Mouse (Mus musculus): ENCODE results near the gene Tmem62.
"Not testable (repeated sequence)": the region's sequence is repeated elsewhere in the genome, so short reads cannot be mapped to it uniquely, and the experiment has no call there.

Gene Tmem62

DNA sequence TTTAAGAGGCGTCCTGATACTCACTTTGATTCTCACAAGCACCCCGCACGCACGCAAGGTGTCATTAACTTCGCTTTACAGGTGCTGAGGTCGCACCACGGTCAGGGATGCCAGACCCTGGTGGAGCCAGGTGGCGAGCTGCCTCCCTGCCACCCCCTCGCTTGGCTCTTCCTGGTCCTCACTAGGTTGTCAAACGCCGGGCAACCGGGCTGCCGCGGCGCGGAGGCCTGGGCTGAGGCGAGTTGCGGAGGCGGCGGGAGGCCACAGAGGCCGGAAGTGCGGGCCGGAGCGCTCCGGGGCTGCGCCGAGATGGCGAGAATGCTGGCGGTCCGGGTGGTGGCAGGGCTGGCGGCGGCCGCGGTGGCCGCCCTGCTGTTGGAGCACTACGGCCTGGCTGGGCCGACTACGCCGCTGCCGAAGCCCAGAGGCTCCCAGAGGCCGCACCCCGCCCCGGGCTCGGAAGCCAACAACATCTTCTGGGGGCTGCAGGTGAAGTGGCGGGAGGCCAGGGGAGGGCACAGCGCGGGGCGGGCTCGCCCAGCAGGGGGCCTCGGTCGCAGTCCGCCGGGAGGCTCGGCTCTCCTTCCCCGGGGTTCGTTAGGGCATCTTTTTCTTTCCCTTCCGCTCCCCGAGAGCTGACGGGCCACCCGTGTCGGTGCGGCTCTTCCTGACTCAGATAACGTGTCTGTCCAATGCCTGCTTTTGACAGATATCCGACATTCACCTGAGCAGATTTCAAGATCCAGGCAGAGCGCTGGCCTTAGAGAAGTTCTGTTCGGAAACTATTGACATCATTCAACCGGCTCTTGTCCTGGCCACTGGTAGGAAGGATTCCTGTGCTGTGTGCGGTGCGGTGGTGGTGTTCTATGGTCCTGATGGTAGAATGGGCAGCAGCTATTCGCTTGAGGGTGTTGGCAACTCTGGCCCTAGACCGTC lies at the start of gene Tmem62:
TSS of gene Tmem62 (plus strand) at position 28 of the 936 bp plus-strand sequence.
- peak; percentile 79 for DNase-seq (ENCODE audit: low read depth, low spot score)

DNA sequence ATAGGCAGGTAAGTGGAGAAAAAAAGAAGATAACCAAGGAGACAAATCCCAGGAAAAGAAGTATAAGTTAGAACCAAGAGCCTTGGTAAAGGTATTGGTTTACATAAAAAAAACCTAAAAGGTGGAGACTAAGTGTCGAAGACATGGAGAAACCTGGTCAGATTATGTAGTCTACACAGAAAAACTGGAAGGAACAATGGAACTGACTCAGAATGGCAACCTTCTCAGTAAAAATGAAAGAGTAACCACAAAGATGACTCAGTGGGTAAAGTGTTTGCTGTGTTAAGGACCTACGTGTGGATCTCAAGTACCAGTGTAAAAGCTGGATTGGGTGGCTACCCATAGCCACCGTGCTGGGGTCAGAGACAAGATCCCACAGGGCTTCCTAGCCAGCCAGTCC lies 43.8 kb upstream of the Tmem62 start:
- no peak for DNase-seq (ENCODE audit: low read depth, low spot score)

GRCm38 (mm10) chr2:120951208-120951607 lies 25.6 kb upstream of the Tmem62 start:
- DNase-seq (ENCODE audit: low read depth, low spot score) = no peak

GRCm38 (mm10) chr2:120952176-120952938 lies 24.5 kb upstream of the Tmem62 start:
- DNase-seq (ENCODE audit: low read depth, low spot score) = no peak

DNA sequence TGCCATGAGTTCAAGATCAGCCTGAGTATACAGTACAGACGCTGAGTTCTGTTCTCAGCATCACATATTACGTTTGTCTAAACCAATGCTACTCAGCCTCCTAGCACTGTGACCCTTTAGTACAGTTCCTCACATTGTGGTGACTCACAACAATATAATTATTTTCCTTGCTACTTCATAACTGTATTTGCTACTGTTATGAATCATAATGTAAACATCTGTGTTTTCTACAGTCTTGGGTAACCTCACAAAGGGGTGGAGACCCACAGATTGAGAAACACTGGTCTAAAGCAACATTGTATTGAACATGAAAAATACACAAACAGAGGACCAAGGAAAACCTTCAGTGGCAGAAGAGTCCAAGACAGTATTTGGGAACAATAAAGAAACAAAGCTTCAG lies 17.5 kb upstream of the Tmem62 start:
- no peak for DNase-seq (ENCODE audit: low read depth, low spot score)

- no peak for DNase-seq (ENCODE audit: low read depth, low spot score)
Measured at GRCm38 (mm10) chr2:120959827-120960226, 17.0 kb upstream of the Tmem62 start.

GRCm38 (mm10) chr2:120960261-120960660 lies 16.6 kb upstream of the Tmem62 start:
- no peak for DNase-seq (ENCODE audit: low read depth, low spot score)

DNA sequence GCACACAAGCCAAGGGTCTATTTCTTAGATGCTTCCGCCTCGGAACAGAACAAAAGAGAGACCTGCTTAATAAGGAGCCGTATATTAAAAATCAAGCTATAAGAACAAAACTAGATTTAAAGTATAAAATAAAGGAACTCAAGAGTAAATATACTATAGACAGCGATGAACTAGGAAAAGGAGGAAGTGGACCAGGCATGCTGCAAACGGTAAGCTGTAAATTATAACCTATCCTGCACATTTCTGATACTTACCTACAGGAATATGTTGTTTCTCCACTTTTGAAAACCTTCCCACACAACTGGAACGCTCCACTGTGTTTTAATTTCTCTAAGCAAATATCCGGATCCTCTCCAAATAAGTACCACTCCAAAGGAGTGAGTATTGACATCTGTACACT lies 13.7 kb upstream of the Tmem62 start:
- no peak for DNase-seq (ENCODE audit: low read depth, low spot score)

- no peak for DNase-seq (ENCODE audit: low read depth, low spot score)
Measured at GRCm38 (mm10) chr2:120965486-120965885, 11.3 kb upstream of the Tmem62 start.

DNA sequence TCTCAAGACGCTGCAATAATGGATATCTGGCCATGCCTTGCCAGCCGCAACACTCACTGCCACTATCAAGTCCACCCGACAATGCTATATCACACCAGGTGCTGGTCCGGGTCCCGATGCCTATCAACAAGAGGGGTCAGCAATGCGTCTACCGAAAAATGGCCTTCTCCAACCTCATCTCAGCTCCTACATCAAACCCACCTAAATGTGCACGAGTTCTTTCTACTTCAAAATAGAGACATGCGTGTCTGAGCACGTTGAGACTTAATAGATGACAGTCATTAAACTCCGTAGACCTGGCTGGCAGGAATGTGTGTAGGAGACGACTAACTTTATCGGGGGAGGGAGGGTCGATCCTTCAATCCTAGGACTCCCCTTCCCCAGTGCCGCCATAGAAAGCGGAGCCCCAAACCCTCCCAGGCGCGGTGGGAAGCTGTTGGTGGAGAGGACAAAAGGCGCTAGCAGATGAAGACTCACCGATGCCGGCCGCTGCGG lies 6.7 kb upstream of the Tmem62 start:
- DNase-seq (ENCODE audit: low read depth, low spot score) = no peak

DNA sequence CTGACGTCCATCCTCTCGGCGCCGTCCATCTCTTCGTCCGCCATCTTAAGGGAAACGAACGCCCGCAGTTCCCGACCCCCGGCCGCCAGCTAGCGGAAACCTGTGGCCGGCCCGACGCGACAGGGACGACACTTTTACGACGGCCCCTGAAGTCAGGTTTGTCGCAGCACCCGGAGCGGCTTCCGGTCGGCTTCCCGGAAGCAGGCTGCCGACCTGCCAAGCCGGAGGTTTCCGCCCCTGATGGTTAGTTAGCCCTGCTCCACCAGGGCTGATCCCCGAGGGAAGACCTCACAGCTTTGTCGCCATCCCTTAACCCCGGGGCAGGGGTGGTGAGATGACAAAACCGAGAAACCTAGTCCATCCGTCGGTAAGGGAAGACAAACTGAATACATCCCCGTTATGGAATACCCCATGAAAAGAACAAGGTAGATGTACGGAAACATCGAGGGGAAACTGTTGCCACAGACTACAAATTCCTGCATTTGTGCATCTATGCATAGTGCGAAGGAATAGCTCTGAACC lies 6.2 kb upstream of the Tmem62 start, which contains the start of gene Ubr1:
TSS of gene Ubr1 (minus strand) at position 157 of the 522 bp plus-strand sequence.
- peak; percentile 93 for DNase-seq (ENCODE audit: low read depth, low spot score)

GRCm38 (mm10) chr2:120971766-120972165 lies 5.1 kb upstream of the Tmem62 start:
- DNase-seq (ENCODE audit: low read depth, low spot score) = no peak

- not testable (repeated sequence) for DNase-seq (ENCODE audit: low read depth, low spot score)
Measured at GRCm38 (mm10) chr2:120972257-120972656, 4.6 kb upstream of the Tmem62 start.

DNA sequence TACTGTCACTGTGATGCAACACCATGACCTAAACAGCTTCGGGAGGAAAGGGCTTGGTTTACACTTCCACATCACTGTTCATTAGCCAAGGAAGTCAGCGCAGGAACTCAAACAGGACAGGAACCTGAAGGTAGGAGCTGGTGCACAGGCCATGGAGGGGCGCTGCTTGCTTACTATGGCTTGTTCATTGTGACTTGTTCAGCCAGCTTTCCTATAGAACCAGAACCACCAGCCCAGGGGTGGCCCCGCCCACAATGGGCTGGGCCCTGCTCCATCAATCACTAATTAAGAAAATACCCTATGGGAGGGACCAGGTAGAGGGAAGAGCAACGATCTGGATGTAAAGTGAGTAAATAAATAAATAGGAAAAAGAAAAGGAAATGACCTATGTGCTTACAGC lies 3.9 kb upstream of the Tmem62 start:
- DNase-seq (ENCODE audit: low read depth, low spot score) = peak; percentile 13

DNA sequence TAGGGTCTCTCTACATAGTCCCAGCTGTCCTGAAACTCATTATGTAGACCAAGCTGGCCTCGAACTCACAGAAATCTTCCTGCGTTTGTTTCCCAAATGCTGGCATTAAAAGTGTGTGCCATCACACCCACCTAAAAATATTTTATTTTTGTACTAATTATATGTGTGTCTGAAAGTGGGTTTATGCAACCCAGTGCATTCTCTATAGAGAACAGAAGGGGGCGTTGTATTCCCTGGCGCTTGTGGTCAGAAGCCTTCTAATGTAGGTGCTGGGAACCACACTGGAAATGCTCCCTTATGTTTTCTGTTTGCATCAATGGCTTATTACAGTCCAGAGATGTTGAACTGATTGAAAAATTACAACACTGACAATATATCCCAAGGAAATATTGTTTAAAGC lies 509 bp upstream of the Tmem62 start:
- peak; percentile 56 for DNase-seq (ENCODE audit: low read depth, low spot score)

GRCm38 (mm10) chr2:120977926-120978692 lies 1.3 kb downstream of the Tmem62 start:
- DNase-seq (ENCODE audit: low read depth, low spot score) = peak; percentile 34

DNA sequence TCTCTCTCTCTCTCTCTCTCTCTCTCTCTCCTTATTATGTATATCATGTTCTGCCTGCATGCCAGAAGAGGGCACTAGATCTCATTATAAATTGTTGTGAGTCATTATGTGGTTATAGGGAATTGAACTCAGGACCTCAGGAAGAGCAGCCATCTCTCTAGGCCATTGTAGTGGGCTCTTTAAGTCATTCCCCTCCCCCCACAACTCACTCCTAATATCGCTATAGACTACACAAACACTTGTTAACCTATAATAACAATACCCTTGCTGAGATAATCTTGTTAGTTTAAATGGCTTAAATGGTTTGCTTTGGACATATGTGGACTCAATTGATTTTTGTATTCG lies 1.8 kb downstream of the Tmem62 start:
- DNase-seq (ENCODE audit: low read depth, low spot score) = peak; percentile 60

GRCm38 (mm10) chr2:120979819-120980218 lies 3.0 kb downstream of the Tmem62 start:
- no peak for DNase-seq (ENCODE audit: low read depth, low spot score)

- no peak for DNase-seq (ENCODE audit: low read depth, low spot score)
Measured at GRCm38 (mm10) chr2:120980861-120981260, 4.0 kb downstream of the Tmem62 start.

DNA sequence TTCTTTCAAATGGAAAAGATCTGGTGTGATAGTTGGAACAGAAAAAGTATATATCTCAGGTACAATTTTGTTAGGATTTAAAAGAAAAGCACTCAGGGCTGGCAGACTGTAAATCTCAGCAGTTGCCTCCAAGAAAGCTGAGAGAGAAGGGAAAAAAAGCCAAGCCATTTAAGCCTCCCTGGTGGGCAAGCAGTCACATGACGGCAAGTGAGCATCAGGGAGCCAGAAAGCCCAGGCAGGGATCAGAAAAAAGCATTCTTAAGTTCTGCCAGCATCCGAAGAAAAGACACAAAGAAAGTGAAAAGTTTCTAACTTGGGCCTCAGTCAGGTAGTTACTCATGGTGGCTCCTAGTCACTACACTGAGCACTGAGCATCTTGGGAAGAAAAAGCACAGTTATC lies 6.8 kb downstream of the Tmem62 start:
- no peak for DNase-seq (ENCODE audit: low read depth, low spot score)

DNA sequence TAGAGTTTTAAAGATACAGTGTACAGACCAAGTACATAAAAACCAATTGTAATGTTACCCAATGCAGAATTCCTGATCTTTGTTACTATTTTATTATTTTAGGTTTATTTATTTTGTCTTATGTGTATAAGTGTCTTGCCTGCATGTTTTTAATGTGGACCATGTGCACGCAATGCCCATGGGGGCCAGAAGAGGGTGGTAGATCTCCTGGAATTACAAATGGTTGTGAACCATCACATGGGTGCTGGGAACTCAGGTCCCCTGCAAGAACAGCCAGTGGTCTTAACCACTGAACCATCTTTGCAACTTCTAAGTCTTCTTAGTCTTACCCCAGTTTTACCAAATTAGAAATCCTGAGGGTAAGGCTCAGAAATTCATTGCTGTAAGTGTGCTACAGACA lies 8.4 kb downstream of the Tmem62 start:
- peak; percentile 23 for DNase-seq (ENCODE audit: low read depth, low spot score)

Data from CD4-positive helper T cell, adult 2 months (primary cell).